In genomic region chr14:84443761-84444160, GRCm38 (mm10) we compare ENCODE assay signal across 8 mouse cellular contexts. TPM values are rescaled to one million over a fixed set of nuclear protein-coding genes. Genes with fewer than 3 reads are reported as not detected.
DNase-seq lines count a peak whose midpoint lies in the region; ATAC-seq and TF ChIP-seq lines count a peak whose summit lies in the region.

No protein-coding gene starts in this region.

- peak overlapping the region; percentile 98 for H3K4me2 ChIP-seq in heart, embryonic 13.5 days
- H3K4me2 ChIP-seq in liver, embryonic 15.5 days: peak overlapping the region; percentile 64

- no peak for DNase-seq in heart, adult 11 months
- DNase-seq in hindbrain, embryonic 10.5 days (ENCODE audit: low spot score): peak; percentile 23
- DNase-seq in adrenal gland, postnatal 10 days: no peak
- no peak for DNase-seq in yolk sac, embryonic 10.5 days (ENCODE audit: low spot score)
- no peak for DNase-seq in spleen, adult 12 weeks (ENCODE audit: low spot score)

- peak overlapping the region; percentile 68 for H3K4me3 ChIP-seq in heart, embryonic 13.5 days
- H3K4me3 ChIP-seq in ES-Bruce4 (ENCODE audit: low read depth, low read length): peak overlapping the region; percentile 56
- H3K4me3 ChIP-seq in hindbrain, embryonic 10.5 days: peak overlapping the region; percentile 69
- peak overlapping the region; percentile 40 for H3K4me3 ChIP-seq in liver, embryonic 15.5 days (replicated peaks)

- no peak for ATAC-seq in heart, embryonic 13.5 days (ENCODE audit: extremely low read depth, insufficient number of reproducible peaks, low FRiP score, low TSS enrichment)
- no peak for ATAC-seq in liver, embryonic 15.5 days (ENCODE audit: insufficient read depth)

- peaks cover 30% of the 10 kb centered on the region for H3K4me1 ChIP-seq in heart, embryonic 13.5 days
- no peaks in the 10 kb centered on the region for H3K4me1 ChIP-seq in ES-Bruce4 (ENCODE audit: control insufficient read depth, insufficient read depth, low read length)
- peaks cover 40% of the 10 kb centered on the region for H3K4me1 ChIP-seq in hindbrain, embryonic 10.5 days (replicated peaks)
- H3K4me1 ChIP-seq in liver, embryonic 15.5 days (replicated peaks): peaks cover 21% of the 10 kb centered on the region; the same call in 1 of the 2 replicates

- no peak for TF ChIP-seq EP300 in ES-Bruce4 (IDR thresholded peaks at IDR 0.05; ENCODE audit: insufficient read depth, low read depth, low read length)

- peaks cover 35% of the 10 kb centered on the region for H3K27me3 ChIP-seq in heart, embryonic 13.5 days (replicated peaks)
- peaks cover 13% of the 10 kb centered on the region for H3K27me3 ChIP-seq in ES-Bruce4 (ENCODE audit: control insufficient read depth, insufficient read depth, low read length, poor library complexity, severe bottlenecking)
- H3K27me3 ChIP-seq in hindbrain, embryonic 10.5 days (ENCODE audit: insufficient read depth, poor library complexity, severe bottlenecking): peaks cover 31% of the 10 kb centered on the region
- peaks cover 64% of the 10 kb centered on the region for H3K27me3 ChIP-seq in liver, embryonic 15.5 days

- no peak for TF ChIP-seq CTCF in ES-Bruce4 (IDR thresholded peaks at IDR 0.05; ENCODE audit: low read depth, low read length)

- peak overlapping the region; percentile 75 for H3K9ac ChIP-seq in heart, embryonic 13.5 days
- no peak overlapping the region for H3K9ac ChIP-seq in ES-Bruce4 (ENCODE audit: low read depth, poor library complexity, severe bottlenecking)
- H3K9ac ChIP-seq in liver, embryonic 15.5 days: no peak overlapping the region

- H3K9me3 ChIP-seq in heart, embryonic 13.5 days: no peaks in the 10 kb centered on the region
- H3K9me3 ChIP-seq in ES-Bruce4 (replicated peaks; ENCODE audit: control insufficient read depth, insufficient read depth, low read length, poor library complexity, severe bottlenecking): no peaks in the 10 kb centered on the region
- no peaks in the 10 kb centered on the region for H3K9me3 ChIP-seq in hindbrain, embryonic 10.5 days
- H3K9me3 ChIP-seq in liver, embryonic 15.5 days (replicated peaks): no peaks in the 10 kb centered on the region

- H3K27ac ChIP-seq in heart, embryonic 13.5 days (replicated peaks): no peak overlapping the region
- no peak overlapping the region for H3K27ac ChIP-seq in ES-Bruce4 (ENCODE audit: insufficient read depth, low read length)
- peak overlapping the region; percentile 89 for H3K27ac ChIP-seq in hindbrain, embryonic 10.5 days
- H3K27ac ChIP-seq in liver, embryonic 15.5 days (replicated peaks): no peak overlapping the region

- WGBS in heart, embryonic 13.5 days: 1% methylated on average over 13 of the region's 13 CpGs
- under 1% methylated on average over 13 of the region's 13 CpGs for WGBS in hindbrain, embryonic 10.5 days
- WGBS in liver, embryonic 15.5 days (ENCODE audit: insufficient replicate concordance): 4% methylated on average over 13 of the region's 13 CpGs

- no peak for TF ChIP-seq POLR2A in ES-Bruce4 (IDR thresholded peaks at IDR 0.05; ENCODE audit: insufficient read depth, low read length)

- no peaks in the 10 kb centered on the region for H3K36me3 ChIP-seq in heart, embryonic 13.5 days
- no peaks in the 10 kb centered on the region for H3K36me3 ChIP-seq in ES-Bruce4 (ENCODE audit: control insufficient read depth, insufficient read depth, low read length, poor library complexity, severe bottlenecking)
- H3K36me3 ChIP-seq in hindbrain, embryonic 10.5 days: no peaks in the 10 kb centered on the region
- H3K36me3 ChIP-seq in liver, embryonic 15.5 days (replicated peaks): no peaks in the 10 kb centered on the region

RNA-seq across cellular contexts. Expression of gene Pcdh17, which starts 0.4 kb away (rescaled TPM):
- polyA plus RNA-seq in heart, embryonic 13.5 days (2015; fragmentation: Nextera tagmentation; extraction: Ambion mirVana): 2.3 and 2.5 TPM in 2 replicates
- not detected in 2 replicates for polyA plus RNA-seq in ES-Bruce4 (2011; ENCODE audit: insufficient read depth, insufficient read length, low read depth, missing spikeins)
- 4.5 and 6.8 TPM in 2 replicates for polyA plus RNA-seq in hindbrain, embryonic 10.5 days (2016; fragmentation: Nextera tagmentation; extraction: Ambion mirVana)
- 0.50 and 0.81 TPM in 2 replicates for polyA plus RNA-seq in liver, embryonic 15.5 days (2015; fragmentation: Nextera tagmentation; extraction: Ambion mirVana)
- total RNA-seq in adrenal gland, postnatal 10 days (2021): 10 to 100 TPM; 12.4 to 20.0 TPM
